Mouse (Mus musculus) gastrocnemius, adult 18-20 months (tissue): Measurements from ENCODE around the gene Olfml1. TPM values are rescaled to one million over a fixed set of nuclear protein-coding genes. Genes with fewer than 3 reads are reported as not detected.

ENCODE experiments used
- total RNA-seq, 2 experiments: library from RNA; stranded (reverse); gene quantifications; 2 replicates each; pipeline ENCODE4 v1.2.3; 2021

Olfml1 gene
- total RNA-seq, 2 experiments from 2014 or later = 1.5 to 1.7 TPM

Other genes starting within 250 kb of the Olfml1 start
- gene Syt9, start 196.7 kb upstream of the Olfml1 start, total RNA-seq = under 1 TPM; 0.27 to 0.31 TPM
- 10 to 100 TPM; 13.9 to 15.6 TPM for gene Ppfibp2, start 27.8 kb downstream of the Olfml1 start, total RNA-seq
- gene 5330417H12Rik, start 57.7 kb downstream of the Olfml1 start, total RNA-seq = not detected
- not detected for gene Cyb5r2, start 190.6 kb downstream of the Olfml1 start, total RNA-seq
- not detected for gene Ovch2, start 233.8 kb downstream of the Olfml1 start, total RNA-seq
- gene Olfr467, start 244.8 kb downstream of the Olfml1 start, total RNA-seq = not detected